Mouse (Mus musculus): ENCODE measurements around the gene Zfp286. TPM values are rescaled to one million over a fixed set of nuclear protein-coding genes. Genes with fewer than 3 reads are reported as not detected.

Gene Zfp286
- polyA plus RNA-seq (2021), result 1.7 TPM

- ChIA-PET CTCF (no interaction called here), POLR2A (no interaction called here)
- TF ChIP-seq CTCF (IDR thresholded peaks at IDR 0.05), result no peak
- ATAC-seq (peak; percentile 39), DNase-seq (ENCODE audit: low read depth, low spot score) (peak; percentile 17)
- H3K27me3 ChIP-seq, result peaks cover 40% of the 10 kb centered on the region
- in situ Hi-C loops (cut with MboI; ENCODE audit: low pct_unique_long_range_greater_than_20kb), result no loop called here
Observed at GRCm38 (mm10) chr11:62788935-62789616, at the start of gene Zfp286. TSS of gene Zfp286 (minus strand) at chr11:62789462.

GRCm38 (mm10) chr11:62831906-62832305, 42.6 kb upstream of the Zfp286 start:
- no peak for DNase-seq (ENCODE audit: low read depth, low spot score)
- CTCF ChIA-PET, result no interaction called here
- ATAC-seq, result no peak
- TF ChIP-seq CTCF (IDR thresholded peaks at IDR 0.05), result no peak
- no peaks in the 10 kb centered on the region for H3K27me3 ChIP-seq
- in situ Hi-C loops (cut with MboI; ENCODE audit: low pct_unique_long_range_greater_than_20kb), result no loop called here
- POLR2A ChIA-PET, result no interaction called here

GRCm38 (mm10) chr11:62830387-62830786, 41.1 kb upstream of the Zfp286 start:
- no peak for TF ChIP-seq CTCF (IDR thresholded peaks at IDR 0.05)
- DNase-seq (ENCODE audit: low read depth, low spot score) (no peak), ATAC-seq (no peak)
- CTCF ChIA-PET, result interaction anchor here (1.4 kb wide), 1 partner anchor 74 kb away, joined by 4 read pairs; no protein-coding TSS in a partner anchor
- POLR2A ChIA-PET, result interaction anchor here (0.9 kb wide), 1 partner anchor 11 kb away, joined by 3 read pairs; the partner anchor contains the start of gene Trim16
- in situ Hi-C loops (cut with MboI; ENCODE audit: low pct_unique_long_range_greater_than_20kb), result no loop called here
- H3K27me3 ChIP-seq, result no peaks in the 10 kb centered on the region

- H3K27me3 ChIP-seq, result no peaks in the 10 kb centered on the region
- no peak for ATAC-seq
- TF ChIP-seq CTCF (IDR thresholded peaks at IDR 0.05), result no peak
- DNase-seq (ENCODE audit: low read depth, low spot score), result no peak
- in situ Hi-C loops (cut with MboI; ENCODE audit: low pct_unique_long_range_greater_than_20kb), result no loop called here
- CTCF ChIA-PET, result no interaction called here
- POLR2A ChIA-PET, result no interaction called here
Observed at GRCm38 (mm10) chr11:62827911-62828310, 38.6 kb upstream of the Zfp286 start.

- ATAC-seq (no peak), DNase-seq (ENCODE audit: low read depth, low spot score) (no peak)
- H3K27me3 ChIP-seq, result no peaks in the 10 kb centered on the region
- POLR2A ChIA-PET, result no interaction called here
- CTCF ChIA-PET, result no interaction called here
- no peak for TF ChIP-seq CTCF (IDR thresholded peaks at IDR 0.05)
- in situ Hi-C loops (cut with MboI; ENCODE audit: low pct_unique_long_range_greater_than_20kb), result no loop called here
Observed at GRCm38 (mm10) chr11:62827135-62827534, 37.9 kb upstream of the Zfp286 start.

GRCm38 (mm10) chr11:62826106-62826733, 37.0 kb upstream of the Zfp286 start:
- in situ Hi-C loops (cut with MboI; ENCODE audit: low pct_unique_long_range_greater_than_20kb), result no loop called here
- TF ChIP-seq CTCF (IDR thresholded peaks at IDR 0.05), result no peak
- no peak for ATAC-seq

GRCm38 (mm10) chr11:62825222-62826105, 36.2 kb upstream of the Zfp286 start:
- ChIA-PET CTCF (no interaction called here), POLR2A (no interaction called here)
- no peak for DNase-seq (ENCODE audit: low read depth, low spot score)
- in situ Hi-C loops (cut with MboI; ENCODE audit: low pct_unique_long_range_greater_than_20kb), result no loop called here
- ATAC-seq, result no peak
- TF ChIP-seq CTCF (IDR thresholded peaks at IDR 0.05), result no peak
- H3K27me3 ChIP-seq, result no peaks in the 10 kb centered on the region

More at GRCm38 (mm10) chr11:62826106-62826733, 37.0 kb upstream of the Zfp286 start:
- CTCF ChIA-PET, result no interaction called here
- POLR2A ChIA-PET, result no interaction called here
- no peak for DNase-seq (ENCODE audit: low read depth, low spot score)
- no peaks in the 10 kb centered on the region for H3K27me3 ChIP-seq

GRCm38 (mm10) chr11:62824211-62824610, 34.9 kb upstream of the Zfp286 start:
- TF ChIP-seq CTCF (IDR thresholded peaks at IDR 0.05), result no peak
- ChIA-PET POLR2A (no interaction called here), CTCF (interaction anchor here (0.7 to 1.5 kb wide), 2 partner anchors 27 to 456 kb away, joined by 3 read pairs; no protein-coding TSS in a partner anchor)
- H3K27me3 ChIP-seq, result no peaks in the 10 kb centered on the region
- ATAC-seq (no peak), DNase-seq (ENCODE audit: low read depth, low spot score) (no peak)
- in situ Hi-C loops (cut with MboI; ENCODE audit: low pct_unique_long_range_greater_than_20kb), result no loop called here

- DNase-seq (ENCODE audit: low read depth, low spot score), result no peak
- TF ChIP-seq CTCF (IDR thresholded peaks at IDR 0.05), result no peak
- POLR2A ChIA-PET, result interaction anchor here (0.6 kb wide), 1 partner anchor 604 kb away, joined by 3 read pairs; no protein-coding TSS in a partner anchor
- H3K27me3 ChIP-seq, result no peaks in the 10 kb centered on the region
- in situ Hi-C loops (cut with MboI; ENCODE audit: low pct_unique_long_range_greater_than_20kb), result no loop called here
- no peak for ATAC-seq
- CTCF ChIA-PET, result interaction anchor here (1.3 kb wide), 1 partner anchor 29 kb away, joined by 3 read pairs; no protein-coding TSS in a partner anchor
Observed at GRCm38 (mm10) chr11:62821893-62822292, 32.6 kb upstream of the Zfp286 start.

GRCm38 (mm10) chr11:62820661-62821437, 31.6 kb upstream of the Zfp286 start:
- H3K27me3 ChIP-seq, result no peaks in the 10 kb centered on the region
- ATAC-seq (peak; percentile 22), DNase-seq (ENCODE audit: low read depth, low spot score) (no peak)
- ChIA-PET CTCF (interaction anchor here (1.2 to 1.5 kb wide), 2 partner anchors 16 to 27 kb away, joined by 3 to 4 read pairs; no protein-coding TSS in a partner anchor), POLR2A (interaction anchor here (0.6 to 1.1 kb wide), 2 partner anchors 9 to 605 kb away, joined by 3 to 4 read pairs; no protein-coding TSS in a partner anchor)
- in situ Hi-C loops (cut with MboI; ENCODE audit: low pct_unique_long_range_greater_than_20kb), result no loop called here
- no peak for TF ChIP-seq CTCF (IDR thresholded peaks at IDR 0.05)
